Mouse (Mus musculus): ENCODE results near the gene Mfsd4b1.

DNA sequence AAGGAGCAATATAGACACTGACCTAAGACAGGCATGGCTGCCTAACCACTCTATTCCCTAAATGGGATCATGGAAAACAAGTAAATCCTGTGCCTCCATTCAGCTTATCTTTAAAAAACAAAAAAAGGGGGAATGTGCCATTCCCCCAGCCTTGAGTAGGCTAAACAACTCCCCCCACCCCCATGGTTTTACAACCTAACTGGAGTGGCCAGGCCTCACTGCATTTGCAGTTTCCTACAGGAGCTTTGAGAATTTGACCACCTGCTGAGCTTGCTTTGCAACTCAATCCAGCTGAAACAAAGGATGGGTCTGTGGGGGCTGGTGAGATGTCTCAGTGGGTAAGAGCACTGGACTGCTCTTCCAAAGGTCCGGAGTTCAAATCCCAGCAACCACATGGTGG lies 46.8 kb downstream of the Mfsd4b1 start:
- TF ChIP-seq CTCF (IDR thresholded peaks at IDR 0.05; ENCODE audit: borderline replicate concordance, extremely low read depth, insufficient read depth, insufficient read length) (no peak), POLR2A (IDR thresholded peaks at IDR 0.05; ENCODE audit: borderline replicate concordance, extremely low read depth, insufficient read depth, insufficient read length, poor library complexity, severe bottlenecking) (no peak)

Data from brain, embryonic 14.5 days (tissue).